Mouse (Mus musculus): ENCODE results near the gene Sik3.
"Not testable (repeated sequence)": the region's sequence is repeated elsewhere in the genome, so short reads cannot be mapped to it uniquely, and the experiment has no call there.

Sik3 gene

GRCm38 (mm10) chr9:46155818-46156217, 143.2 kb downstream of the Sik3 start:
- not testable (repeated sequence) for DNase-seq

- no peak for DNase-seq
Measured at GRCm38 (mm10) chr9:46156711-46157110, 144.1 kb downstream of the Sik3 start.

GRCm38 (mm10) chr9:46158273-46158813, 145.7 kb downstream of the Sik3 start:
- peak; percentile 40 for DNase-seq

- peak; percentile 24 for DNase-seq
Measured at GRCm38 (mm10) chr9:46163430-46163829, 150.8 kb downstream of the Sik3 start.

- no peak for DNase-seq
Measured at GRCm38 (mm10) chr9:46168802-46169201, 156.2 kb downstream of the Sik3 start.

GRCm38 (mm10) chr9:46172251-46172650, 159.6 kb downstream of the Sik3 start:
- no peak for DNase-seq

GRCm38 (mm10) chr9:46172953-46173352, 160.3 kb downstream of the Sik3 start:
- no peak for DNase-seq

- DNase-seq, result no peak
Measured at GRCm38 (mm10) chr9:46173919-46174318, 161.3 kb downstream of the Sik3 start.

GRCm38 (mm10) chr9:46174770-46175294, 162.2 kb downstream of the Sik3 start:
- no peak for DNase-seq

GRCm38 (mm10) chr9:46175300-46175699, 162.7 kb downstream of the Sik3 start:
- DNase-seq, result no peak

- no peak for DNase-seq
Measured at GRCm38 (mm10) chr9:46175938-46176375, 163.3 kb downstream of the Sik3 start.

- no peak for DNase-seq
Measured at GRCm38 (mm10) chr9:46176613-46177012, 164.0 kb downstream of the Sik3 start.

GRCm38 (mm10) chr9:46178595-46178994, 166.0 kb downstream of the Sik3 start:
- DNase-seq, result no peak

- DNase-seq, result no peak
Measured at GRCm38 (mm10) chr9:46181297-46181696, 168.7 kb downstream of the Sik3 start.

- DNase-seq, result no peak
Measured at GRCm38 (mm10) chr9:46184542-46184941, 171.9 kb downstream of the Sik3 start.

GRCm38 (mm10) chr9:46185191-46185590, 172.6 kb downstream of the Sik3 start:
- peak; percentile 41 for DNase-seq

- no peak for DNase-seq
Measured at GRCm38 (mm10) chr9:46186387-46186786, 173.8 kb downstream of the Sik3 start.

- DNase-seq, result no peak
Measured at GRCm38 (mm10) chr9:46188370-46188769, 175.8 kb downstream of the Sik3 start.

GRCm38 (mm10) chr9:46188956-46189355, 176.3 kb downstream of the Sik3 start:
- DNase-seq, result no peak

- no peak for DNase-seq
Measured at GRCm38 (mm10) chr9:46189381-46189780, 176.8 kb downstream of the Sik3 start.

- DNase-seq, result no peak
Measured at GRCm38 (mm10) chr9:46191234-46191633, 178.6 kb downstream of the Sik3 start.

- DNase-seq, result no peak
Measured at GRCm38 (mm10) chr9:46191644-46192043, 179.0 kb downstream of the Sik3 start.

GRCm38 (mm10) chr9:46192642-46193041, 180.0 kb downstream of the Sik3 start:
- no peak for DNase-seq

GRCm38 (mm10) chr9:46194809-46195208, 182.2 kb downstream of the Sik3 start:
- no peak for DNase-seq

GRCm38 (mm10) chr9:46196699-46197169, 184.1 kb downstream of the Sik3 start:
- DNase-seq, result no peak

Data from kidney, adult 18-20 months (tissue).